Mouse (Mus musculus): ENCODE measurements at regions not wholly inside any gene's neighbourhood (a gene's known extent, or its start where the extent isn't known, plus 50 kb on each side); places are given as distances from the start of the nearest gene placed in this dataset.

GRCm38 (mm10) chr8:18311597-18311996, 666.5 kb downstream of the Defb40 start:
- 55% methylated on average over 5 of the region's 5 CpGs for WGBS (ENCODE audit: insufficient replicate concordance)
- Histone ChIP-seq H3K9ac (no peak overlapping the region), H3K4me1 (replicated peaks) (no peaks in the 10 kb centered on the region), H3K27me3 (no peaks in the 10 kb centered on the region), H3K9me3 (replicated peaks) (no peaks in the 10 kb centered on the region), H3K4me3 (replicated peaks) (no peak overlapping the region), H3K36me3 (no peaks in the 10 kb centered on the region), H3K4me2 (no peak overlapping the region), H3K27ac (no peak overlapping the region)
- no peak for DNase-seq
- no peak for ATAC-seq (ENCODE audit: low read depth)

DNA sequence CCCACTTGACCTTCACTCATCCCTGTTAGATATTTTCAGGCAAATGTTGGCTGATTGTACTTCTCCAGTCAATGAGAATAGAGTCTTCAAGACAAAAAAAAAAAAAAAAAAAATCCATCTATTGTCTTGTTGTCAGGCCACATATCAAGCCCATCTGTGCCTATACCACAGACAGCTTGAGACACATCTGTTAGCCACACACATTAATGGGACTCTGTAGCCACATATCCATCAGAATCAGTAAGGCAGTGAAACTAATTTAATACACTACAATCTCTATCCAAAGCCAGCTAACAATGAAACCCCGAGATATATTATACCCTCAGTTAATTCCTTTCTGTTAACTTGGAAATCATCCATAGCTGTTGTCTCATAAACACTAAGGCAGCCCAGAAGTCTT, 667.1 kb downstream of the Defb40 start:
- Histone ChIP-seq H3K27ac (no peak overlapping the region), H3K27me3 (no peaks in the 10 kb centered on the region), H3K36me3 (no peaks in the 10 kb centered on the region), H3K9ac (no peak overlapping the region), H3K4me2 (no peak overlapping the region), H3K4me3 (replicated peaks) (no peak overlapping the region), H3K4me1 (replicated peaks) (no peaks in the 10 kb centered on the region), H3K9me3 (replicated peaks) (no peaks in the 10 kb centered on the region)
- no peak for ATAC-seq (ENCODE audit: low read depth)
- WGBS (ENCODE audit: insufficient replicate concordance) = 62% methylated on average over 1 of the region's 1 CpGs
- no peak for DNase-seq

DNA sequence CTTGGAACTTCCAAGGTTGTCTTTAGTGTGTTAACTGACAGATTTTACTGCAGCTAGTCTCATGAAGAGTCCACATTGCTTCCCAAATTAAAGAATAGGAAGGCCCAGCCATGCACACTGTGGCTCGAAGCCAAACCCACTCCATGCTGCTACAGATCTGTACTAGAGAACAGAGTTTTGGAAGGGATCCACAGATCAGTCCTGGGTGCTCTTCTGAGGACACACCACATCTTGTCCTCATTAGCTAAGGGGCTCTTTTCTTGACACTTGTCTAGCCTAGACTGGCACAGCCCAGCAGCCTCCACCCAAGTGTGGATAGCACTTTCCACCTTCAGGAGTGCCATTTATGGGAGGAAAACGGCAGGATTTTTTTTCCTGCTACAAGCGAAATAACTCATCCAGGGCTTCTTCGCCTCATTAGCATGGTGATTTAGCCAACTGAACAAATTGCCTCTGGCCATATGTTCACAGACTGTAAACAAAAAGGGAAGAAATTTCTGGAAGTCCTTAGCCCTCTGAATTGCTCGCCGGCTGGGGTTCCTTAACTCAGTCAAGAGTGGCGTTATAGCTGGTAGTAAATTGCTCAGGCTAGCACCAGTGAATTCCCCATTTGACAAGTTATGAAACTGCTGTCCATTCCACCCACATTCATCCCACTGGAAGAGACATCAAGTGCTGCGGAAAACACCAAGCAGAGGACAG, 690.4 kb downstream of the Defb40 start:
- WGBS (ENCODE audit: insufficient replicate concordance) = 68% methylated on average over 8 of the region's 8 CpGs
- Histone ChIP-seq H3K9me3 (replicated peaks) (no peaks in the 10 kb centered on the region), H3K27ac (no peak overlapping the region), H3K4me1 (replicated peaks) (no peaks in the 10 kb centered on the region), H3K36me3 (no peaks in the 10 kb centered on the region), H3K4me3 (replicated peaks) (no peak overlapping the region), H3K27me3 (no peaks in the 10 kb centered on the region), H3K9ac (no peak overlapping the region), H3K4me2 (no peak overlapping the region)
- ATAC-seq (ENCODE audit: low read depth) (no peak), DNase-seq (no peak)

- no peak overlapping the region for H3K4me2 ChIP-seq
- WGBS (ENCODE audit: insufficient replicate concordance) = 48% methylated on average over 4 of the region's 4 CpGs
- no peak overlapping the region for H3K9ac ChIP-seq
- H3K27me3 ChIP-seq = no peaks in the 10 kb centered on the region
- H3K4me3 ChIP-seq (replicated peaks) = no peak overlapping the region
- DNase-seq (no peak), ATAC-seq (ENCODE audit: low read depth) (no peak)
- no peaks in the 10 kb centered on the region for H3K36me3 ChIP-seq
- no peaks in the 10 kb centered on the region for H3K9me3 ChIP-seq (replicated peaks)
- no peak overlapping the region for H3K27ac ChIP-seq
- H3K4me1 ChIP-seq (replicated peaks) = no peaks in the 10 kb centered on the region
Observed at GRCm38 (mm10) chr8:18279932-18280331, 698.1 kb downstream of the Defb40 start.

- Histone ChIP-seq H3K4me3 (replicated peaks) (no peak overlapping the region), H3K4me1 (replicated peaks) (no peaks in the 10 kb centered on the region), H3K4me2 (no peak overlapping the region), H3K36me3 (no peaks in the 10 kb centered on the region), H3K9ac (no peak overlapping the region), H3K9me3 (replicated peaks) (no peaks in the 10 kb centered on the region), H3K27ac (no peak overlapping the region), H3K27me3 (no peaks in the 10 kb centered on the region)
- DNase-seq (no peak), ATAC-seq (ENCODE audit: low read depth) (no peak)
- 78% methylated on average over 7 of the region's 7 CpGs for WGBS (ENCODE audit: insufficient replicate concordance)
Observed at GRCm38 (mm10) chr8:18268301-18268700, 709.8 kb downstream of the Defb40 start.

GRCm38 (mm10) chr8:18258287-18258961, 719.6 kb downstream of the Defb40 start:
- WGBS (ENCODE audit: insufficient replicate concordance) = 64% methylated on average over 7 of the region's 7 CpGs
- no peak for DNase-seq
- H3K27me3 ChIP-seq = no peaks in the 10 kb centered on the region
- ATAC-seq (ENCODE audit: low read depth) = no peak
- H3K27ac ChIP-seq = no peak overlapping the region
- H3K9ac ChIP-seq = no peak overlapping the region
- H3K36me3 ChIP-seq = no peaks in the 10 kb centered on the region
- no peak overlapping the region for H3K4me2 ChIP-seq
- no peak overlapping the region for H3K4me3 ChIP-seq (replicated peaks)
- H3K4me1 ChIP-seq (replicated peaks) = no peaks in the 10 kb centered on the region
- no peaks in the 10 kb centered on the region for H3K9me3 ChIP-seq (replicated peaks)

DNA sequence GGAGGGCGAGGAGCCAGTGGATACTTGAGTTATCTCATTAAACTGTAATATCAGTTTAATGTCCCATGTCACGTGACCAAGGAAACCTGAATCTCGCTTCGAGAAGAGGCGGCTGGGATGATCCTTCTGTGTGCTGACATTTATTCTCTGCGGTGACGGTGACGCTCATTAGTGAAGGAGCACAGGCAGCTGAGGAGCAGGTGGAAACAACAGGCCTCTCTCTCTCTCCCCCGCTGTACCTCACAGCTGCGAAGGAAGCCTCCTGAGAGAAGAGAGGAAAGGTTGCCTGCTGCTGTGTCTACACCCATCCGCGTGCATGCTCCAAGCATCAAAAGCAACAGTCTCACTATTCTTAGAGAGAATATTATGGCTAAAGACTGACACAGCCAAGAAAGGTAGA, 731.8 kb downstream of the Defb40 start:
- Histone ChIP-seq H3K4me2 (no peak overlapping the region), H3K9ac (no peak overlapping the region), H3K4me3 (replicated peaks) (no peak overlapping the region), H3K36me3 (no peaks in the 10 kb centered on the region), H3K27ac (no peak overlapping the region), H3K9me3 (replicated peaks) (0 out of 2 replicates have a peak, but pooled peaks cover 4% of the 10 kb centered on the region), H3K4me1 (replicated peaks) (no peaks in the 10 kb centered on the region), H3K27me3 (no peaks in the 10 kb centered on the region)
- no peak for DNase-seq
- 75% methylated on average over 12 of the region's 12 CpGs for WGBS (ENCODE audit: insufficient replicate concordance)
- no peak for ATAC-seq (ENCODE audit: low read depth)

DNA sequence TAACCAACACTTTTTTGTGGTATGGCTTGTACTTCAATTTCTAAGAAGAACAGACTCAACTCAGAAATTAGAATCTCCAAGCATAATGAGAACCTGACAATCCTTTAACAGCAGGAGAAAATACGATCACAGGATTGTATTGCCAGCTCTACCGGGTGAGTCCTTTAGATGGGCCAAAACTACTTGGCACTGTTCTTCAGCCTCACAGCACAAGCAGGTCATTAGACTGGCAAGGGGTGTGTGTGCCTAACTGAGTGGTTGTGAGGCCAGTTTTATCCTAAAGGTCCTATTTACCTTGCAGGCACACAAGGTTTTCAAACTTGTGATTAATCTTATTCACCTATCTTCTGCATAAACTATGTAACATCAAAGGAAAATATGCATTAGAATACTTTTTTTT, 760.5 kb downstream of the Defb40 start:
- no peaks in the 10 kb centered on the region for H3K9me3 ChIP-seq (replicated peaks)
- no peak overlapping the region for H3K9ac ChIP-seq
- ATAC-seq (ENCODE audit: low read depth) (no peak), DNase-seq (no peak)
- no peaks in the 10 kb centered on the region for H3K36me3 ChIP-seq
- 60% methylated on average over 2 of the region's 2 CpGs for WGBS (ENCODE audit: insufficient replicate concordance)
- no peak overlapping the region for H3K4me2 ChIP-seq
- no peaks in the 10 kb centered on the region for H3K4me1 ChIP-seq (replicated peaks)
- H3K27ac ChIP-seq = no peak overlapping the region
- no peaks in the 10 kb centered on the region for H3K27me3 ChIP-seq
- H3K4me3 ChIP-seq (replicated peaks) = no peak overlapping the region

DNA sequence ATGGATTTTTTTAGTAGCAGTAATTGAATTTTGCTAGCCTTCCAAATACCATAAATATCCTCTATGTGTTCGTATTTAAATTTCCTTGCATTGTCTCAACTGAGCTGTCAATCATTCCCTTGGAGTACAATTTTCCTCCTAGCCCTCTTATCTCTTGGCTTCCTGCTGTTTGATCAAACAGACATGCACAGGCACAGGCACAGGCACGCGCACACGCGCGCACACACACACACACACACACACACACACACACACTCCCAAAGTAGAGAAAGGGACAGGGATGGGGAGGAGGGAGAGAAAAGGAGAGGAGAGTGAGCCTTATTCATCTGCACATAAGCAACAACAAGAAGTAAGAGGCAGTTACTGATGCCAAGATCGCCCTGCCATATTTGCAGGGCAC, 760.9 kb downstream of the Defb40 start:
- H3K4me3 ChIP-seq (replicated peaks) = no peak overlapping the region

GRCm38 (mm10) chr8:18216516-18216915, 761.5 kb downstream of the Defb40 start:
- Histone ChIP-seq H3K4me1 (replicated peaks) (no peaks in the 10 kb centered on the region), H3K4me3 (replicated peaks) (no peak overlapping the region), H3K27me3 (no peaks in the 10 kb centered on the region), H3K27ac (no peak overlapping the region), H3K9me3 (replicated peaks) (no peaks in the 10 kb centered on the region), H3K4me2 (no peak overlapping the region), H3K36me3 (no peaks in the 10 kb centered on the region), H3K9ac (no peak overlapping the region)
- no peak for DNase-seq
- 56% methylated on average over 1 of the region's 1 CpGs for WGBS (ENCODE audit: insufficient replicate concordance)
- no peak for ATAC-seq (ENCODE audit: low read depth)

More for the DNA sequence above, 760.9 kb downstream of the Defb40 start:
- no peaks in the 10 kb centered on the region for H3K27me3 ChIP-seq
- 60% methylated on average over 7 of the region's 7 CpGs for WGBS (ENCODE audit: insufficient replicate concordance)
- H3K9ac ChIP-seq = no peak overlapping the region
- no peaks in the 10 kb centered on the region for H3K9me3 ChIP-seq (replicated peaks)
- DNase-seq (no peak), ATAC-seq (ENCODE audit: low read depth) (no peak)
- no peak overlapping the region for H3K4me2 ChIP-seq
- no peaks in the 10 kb centered on the region for H3K36me3 ChIP-seq
- no peaks in the 10 kb centered on the region for H3K4me1 ChIP-seq (replicated peaks)
- no peak overlapping the region for H3K27ac ChIP-seq

DNA sequence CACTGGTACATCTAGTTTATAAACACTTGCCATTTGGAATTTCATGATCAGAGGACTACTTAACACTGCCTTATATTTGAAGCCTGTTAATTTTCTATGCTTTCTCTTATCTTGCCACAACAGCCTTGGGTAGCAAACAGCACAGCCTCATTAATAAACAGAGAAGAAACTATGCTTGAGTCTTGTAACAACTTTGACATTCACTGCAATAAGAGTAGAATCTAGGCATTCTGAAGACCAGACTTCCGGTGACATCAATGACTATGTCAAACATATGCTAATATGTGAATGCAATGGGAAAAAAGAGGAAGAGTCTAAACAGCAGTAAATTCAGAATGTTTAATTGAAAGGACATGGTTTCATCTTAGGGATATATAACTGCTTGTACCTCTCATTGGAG, 768.0 kb downstream of the Defb40 start:
- Histone ChIP-seq H3K4me3 (replicated peaks) (no peak overlapping the region), H3K4me2 (no peak overlapping the region), H3K9me3 (replicated peaks) (no peaks in the 10 kb centered on the region), H3K27me3 (no peaks in the 10 kb centered on the region), H3K9ac (no peak overlapping the region), H3K36me3 (no peaks in the 10 kb centered on the region), H3K4me1 (replicated peaks) (no peaks in the 10 kb centered on the region), H3K27ac (no peak overlapping the region)
- ATAC-seq (ENCODE audit: low read depth) (no peak), DNase-seq (no peak)
- WGBS (ENCODE audit: insufficient replicate concordance) = 64% methylated on average over 1 of the region's 1 CpGs

GRCm38 (mm10) chr8:18208658-18209057, 769.4 kb downstream of the Defb40 start:
- H3K4me1 ChIP-seq (replicated peaks) = no peaks in the 10 kb centered on the region
- no peak overlapping the region for H3K27ac ChIP-seq
- H3K4me2 ChIP-seq = no peak overlapping the region
- WGBS (ENCODE audit: insufficient replicate concordance) = 43% methylated on average over 1 of the region's 1 CpGs
- no peak overlapping the region for H3K4me3 ChIP-seq (replicated peaks)
- no peak overlapping the region for H3K9ac ChIP-seq
- no peaks in the 10 kb centered on the region for H3K27me3 ChIP-seq
- no peak for DNase-seq
- H3K9me3 ChIP-seq (replicated peaks) = no peaks in the 10 kb centered on the region
- ATAC-seq (ENCODE audit: low read depth) = no peak
- H3K36me3 ChIP-seq = no peaks in the 10 kb centered on the region

Data from liver, embryonic 13.5 days (tissue).